Mouse (Mus musculus): ENCODE data around the gene Carmil1. TPM values are rescaled to one million over a fixed set of nuclear protein-coding genes. Genes with fewer than 3 reads are reported as not detected.

Gene Carmil1
- polyA plus RNA-seq, 1 experiment from 2014 or later: 7.5 TPM

DNA sequence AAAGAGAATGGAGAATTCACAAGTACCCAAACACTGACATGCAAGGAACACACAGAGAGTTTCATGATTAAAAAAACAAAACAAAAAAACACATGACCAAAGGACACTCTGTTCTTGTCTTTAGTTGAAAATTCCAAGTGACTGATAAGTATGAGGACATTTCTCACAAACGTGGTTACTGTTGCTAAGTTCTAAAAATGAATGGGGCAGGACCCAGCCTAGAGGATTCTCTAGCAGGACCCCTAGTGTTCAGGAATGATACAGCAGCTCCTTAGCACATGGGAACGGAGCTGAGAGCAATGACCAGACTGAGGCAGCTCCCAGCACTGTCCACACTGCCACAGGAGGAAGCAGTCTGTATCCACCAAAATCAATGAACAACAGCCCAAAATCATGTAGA lies 26.6 kb downstream of the Carmil1 start:
- peak; percentile 54; the same call in 1 of the 2 replicates for ATAC-seq (ENCODE audit: insufficient number of reproducible peaks, insufficient read depth, low FRiP score, low read depth)
- Histone ChIP-seq H3K4me3 (ENCODE audit: control insufficient read depth in 1 of 2, insufficient read depth in 1 of 2, low read depth in 1 of 2, low read length in 2 of 2) (no peak overlapping the region), H3K36me3 (ENCODE audit: control insufficient read depth, insufficient read depth, low read length) (no peaks in the 10 kb centered on the region), H3K4me1 (ENCODE audit: control insufficient read depth in 2 of 2, insufficient read depth in 2 of 2, low read length in 2 of 2) (peaks cover 3 to 4% of the 10 kb centered on the region in 2 experiments; a peak in 2 of 4 replicates), H3K9ac (ENCODE audit: low read length) (no peak overlapping the region), H3K9me3 (ENCODE audit: control insufficient read depth, low read length) (no peaks in the 10 kb centered on the region), H3K27ac (replicated peaks in 1 of 2; ENCODE audit: control insufficient read depth in 1 of 2, insufficient read depth in 1 of 2, low read depth in 2 of 2, low read length in 2 of 2) (no peak overlapping the region), H3K27me3 (ENCODE audit: control insufficient read depth, insufficient read depth, low read length) (no peaks in the 10 kb centered on the region), H3K4me2 (ENCODE audit: low read length) (no peak overlapping the region)
- 21% methylated on average over 2 of the region's 2 CpGs for WGBS

- WGBS: 66% methylated on average over 3 of the region's 3 CpGs
- no peak for ATAC-seq (ENCODE audit: insufficient number of reproducible peaks, insufficient read depth, low FRiP score, low read depth)
- Histone ChIP-seq H3K36me3 (ENCODE audit: control insufficient read depth, insufficient read depth, low read length) (no peaks in the 10 kb centered on the region), H3K4me2 (ENCODE audit: low read length) (no peak overlapping the region), H3K4me1 (ENCODE audit: control insufficient read depth in 2 of 2, insufficient read depth in 2 of 2, low read length in 2 of 2) (peaks cover 3 to 4% of the 10 kb centered on the region in 2 experiments; a peak in 2 of 4 replicates), H3K27ac (replicated peaks in 1 of 2; ENCODE audit: control insufficient read depth in 1 of 2, insufficient read depth in 1 of 2, low read depth in 2 of 2, low read length in 2 of 2) (no peak overlapping the region), H3K4me3 (ENCODE audit: control insufficient read depth in 1 of 2, insufficient read depth in 1 of 2, low read depth in 1 of 2, low read length in 2 of 2) (no peak overlapping the region), H3K9ac (ENCODE audit: low read length) (no peak overlapping the region), H3K27me3 (ENCODE audit: control insufficient read depth, insufficient read depth, low read length) (no peaks in the 10 kb centered on the region), H3K9me3 (ENCODE audit: control insufficient read depth, low read length) (no peaks in the 10 kb centered on the region)
Measured at GRCm38 (mm10) chr13:24253551-24253950, 27.0 kb downstream of the Carmil1 start.

DNA sequence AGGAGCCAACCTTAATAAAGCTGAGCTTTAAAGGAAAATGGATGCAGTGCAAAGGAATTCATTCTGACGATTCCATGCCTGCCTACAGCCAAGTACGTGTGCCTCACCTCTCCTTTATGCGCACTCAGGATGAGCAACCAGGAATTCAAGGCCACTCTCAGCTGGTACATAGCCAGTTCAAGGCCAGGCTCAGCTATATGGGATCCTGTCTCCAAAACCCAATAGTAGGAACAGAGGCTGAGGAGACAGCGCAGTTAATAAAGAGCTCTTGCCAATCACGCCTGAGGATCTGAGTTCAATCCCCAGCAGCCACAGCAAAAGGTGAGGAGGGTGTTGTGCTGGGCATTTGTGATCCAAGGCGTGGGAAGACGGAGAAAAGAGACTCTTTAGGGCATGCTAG lies 29.4 kb downstream of the Carmil1 start:
- Histone ChIP-seq H3K9me3 (ENCODE audit: control insufficient read depth, low read length) (no peaks in the 10 kb centered on the region), H3K27me3 (ENCODE audit: control insufficient read depth, insufficient read depth, low read length) (no peaks in the 10 kb centered on the region), H3K9ac (ENCODE audit: low read length) (no peak overlapping the region), H3K27ac (replicated peaks in 1 of 2; ENCODE audit: control insufficient read depth in 1 of 2, insufficient read depth in 1 of 2, low read depth in 2 of 2, low read length in 2 of 2) (no peak overlapping the region), H3K4me2 (ENCODE audit: low read length) (no peak overlapping the region), H3K36me3 (ENCODE audit: control insufficient read depth, insufficient read depth, low read length) (no peaks in the 10 kb centered on the region), H3K4me1 (ENCODE audit: control insufficient read depth in 2 of 2, insufficient read depth in 2 of 2, low read length in 2 of 2) (peaks cover 3 to 4% of the 10 kb centered on the region in 2 experiments; a peak in 2 of 4 replicates), H3K4me3 (ENCODE audit: control insufficient read depth in 1 of 2, insufficient read depth in 1 of 2, low read depth in 1 of 2, low read length in 2 of 2) (no peak overlapping the region)
- ATAC-seq (ENCODE audit: insufficient number of reproducible peaks, insufficient read depth, low FRiP score, low read depth): no peak
- whole genome bisulfite sequencing: 88% methylated on average over 7 of the region's 7 CpGs

- Histone ChIP-seq H3K9ac (ENCODE audit: low read length) (no peak overlapping the region), H3K4me1 (ENCODE audit: control insufficient read depth in 2 of 2, insufficient read depth in 2 of 2, low read length in 2 of 2) (peaks cover 4 to 6% of the 10 kb centered on the region in 2 experiments; a peak in 2 of 4 replicates), H3K4me2 (ENCODE audit: low read length) (no peak overlapping the region), H3K27ac (replicated peaks in 1 of 2; ENCODE audit: control insufficient read depth in 1 of 2, insufficient read depth in 1 of 2, low read depth in 2 of 2, low read length in 2 of 2) (no peak overlapping the region), H3K27me3 (ENCODE audit: control insufficient read depth, insufficient read depth, low read length) (no peaks in the 10 kb centered on the region), H3K9me3 (ENCODE audit: control insufficient read depth, low read length) (no peaks in the 10 kb centered on the region), H3K4me3 (ENCODE audit: control insufficient read depth in 1 of 2, insufficient read depth in 1 of 2, low read depth in 1 of 2, low read length in 2 of 2) (no peak overlapping the region), H3K36me3 (ENCODE audit: control insufficient read depth, insufficient read depth, low read length) (no peaks in the 10 kb centered on the region)
- WGBS: 64% methylated on average over 5 of the region's 5 CpGs
- no peak for ATAC-seq (ENCODE audit: insufficient number of reproducible peaks, insufficient read depth, low FRiP score, low read depth)
Measured at GRCm38 (mm10) chr13:24247928-24248327, 32.7 kb downstream of the Carmil1 start.

DNA sequence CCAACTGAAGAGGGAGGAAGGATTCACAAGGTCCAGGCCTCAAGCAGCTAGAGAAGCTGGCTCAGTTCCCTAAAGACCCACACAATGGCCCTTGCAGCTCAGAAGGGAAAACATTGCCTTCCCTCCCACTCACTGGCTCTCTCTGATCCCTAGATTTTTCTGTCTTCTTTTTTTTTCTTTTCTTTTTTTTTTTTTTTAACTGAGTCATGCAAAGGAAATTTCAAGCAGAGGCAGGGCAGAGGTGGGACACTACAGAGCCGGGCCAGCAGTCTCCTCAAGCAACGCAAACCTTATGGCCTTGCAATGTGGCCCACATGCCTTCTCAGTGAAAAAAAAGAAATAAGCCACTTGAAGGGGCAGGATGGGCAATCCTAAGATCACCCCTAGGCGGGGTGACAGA lies 33.2 kb downstream of the Carmil1 start:
- no peak overlapping the region for H3K27ac ChIP-seq (replicated peaks in 1 of 2; ENCODE audit: control insufficient read depth in 1 of 2, insufficient read depth in 1 of 2, low read depth in 2 of 2, low read length in 2 of 2)
- H3K9me3 ChIP-seq (ENCODE audit: control insufficient read depth, low read length): no peaks in the 10 kb centered on the region
- H3K36me3 ChIP-seq (ENCODE audit: control insufficient read depth, insufficient read depth, low read length): no peaks in the 10 kb centered on the region
- WGBS: 73% methylated on average over 3 of the region's 3 CpGs
- H3K4me2 ChIP-seq (ENCODE audit: low read length): no peak overlapping the region
- no peak overlapping the region for H3K4me3 ChIP-seq (ENCODE audit: control insufficient read depth in 1 of 2, insufficient read depth in 1 of 2, low read depth in 1 of 2, low read length in 2 of 2)
- no peak for ATAC-seq (ENCODE audit: insufficient number of reproducible peaks, insufficient read depth, low FRiP score, low read depth)
- H3K4me1 ChIP-seq (ENCODE audit: control insufficient read depth in 2 of 2, insufficient read depth in 2 of 2, low read length in 2 of 2): peaks cover 4 to 6% of the 10 kb centered on the region in 2 experiments; a peak in 2 of 4 replicates
- no peaks in the 10 kb centered on the region for H3K27me3 ChIP-seq (ENCODE audit: control insufficient read depth, insufficient read depth, low read length)
- H3K9ac ChIP-seq (ENCODE audit: low read length): no peak overlapping the region

GRCm38 (mm10) chr13:24246266-24246665 lies 34.3 kb downstream of the Carmil1 start:
- H3K9ac ChIP-seq (ENCODE audit: low read length): no peak overlapping the region
- 81% methylated on average over 6 of the region's 6 CpGs for WGBS
- H3K27ac ChIP-seq (replicated peaks in 1 of 2; ENCODE audit: control insufficient read depth in 1 of 2, insufficient read depth in 1 of 2, low read depth in 2 of 2, low read length in 2 of 2): no peak overlapping the region
- H3K27me3 ChIP-seq (ENCODE audit: control insufficient read depth, insufficient read depth, low read length): no peaks in the 10 kb centered on the region
- no peaks in the 10 kb centered on the region for H3K36me3 ChIP-seq (ENCODE audit: control insufficient read depth, insufficient read depth, low read length)
- H3K4me2 ChIP-seq (ENCODE audit: low read length): no peak overlapping the region
- ATAC-seq (ENCODE audit: insufficient number of reproducible peaks, insufficient read depth, low FRiP score, low read depth): no peak
- H3K4me1 ChIP-seq (ENCODE audit: control insufficient read depth in 2 of 2, insufficient read depth in 2 of 2, low read length in 2 of 2): peaks cover 4 to 6% of the 10 kb centered on the region in 2 experiments; a peak in 2 of 4 replicates
- H3K4me3 ChIP-seq (ENCODE audit: control insufficient read depth in 1 of 2, insufficient read depth in 1 of 2, low read depth in 1 of 2, low read length in 2 of 2): no peak overlapping the region
- no peaks in the 10 kb centered on the region for H3K9me3 ChIP-seq (ENCODE audit: control insufficient read depth, low read length)

GRCm38 (mm10) chr13:24244613-24245012 lies 36.0 kb downstream of the Carmil1 start:
- Histone ChIP-seq H3K4me1 (ENCODE audit: control insufficient read depth in 2 of 2, insufficient read depth in 2 of 2, low read length in 2 of 2) (peaks cover 3 to 4% of the 10 kb centered on the region in 2 experiments; a peak in 1 of 4 replicates), H3K4me2 (ENCODE audit: low read length) (no peak overlapping the region), H3K9me3 (ENCODE audit: control insufficient read depth, low read length) (no peaks in the 10 kb centered on the region), H3K36me3 (ENCODE audit: control insufficient read depth, insufficient read depth, low read length) (no peaks in the 10 kb centered on the region), H3K27me3 (ENCODE audit: control insufficient read depth, insufficient read depth, low read length) (no peaks in the 10 kb centered on the region), H3K4me3 (ENCODE audit: control insufficient read depth in 1 of 2, insufficient read depth in 1 of 2, low read depth in 1 of 2, low read length in 2 of 2) (no peak overlapping the region), H3K27ac (replicated peaks in 1 of 2; ENCODE audit: control insufficient read depth in 1 of 2, insufficient read depth in 1 of 2, low read depth in 2 of 2, low read length in 2 of 2) (no peak overlapping the region), H3K9ac (ENCODE audit: low read length) (no peak overlapping the region)
- no peak for ATAC-seq (ENCODE audit: insufficient number of reproducible peaks, insufficient read depth, low FRiP score, low read depth)
- 60% methylated on average over 11 of the region's 11 CpGs for WGBS

DNA sequence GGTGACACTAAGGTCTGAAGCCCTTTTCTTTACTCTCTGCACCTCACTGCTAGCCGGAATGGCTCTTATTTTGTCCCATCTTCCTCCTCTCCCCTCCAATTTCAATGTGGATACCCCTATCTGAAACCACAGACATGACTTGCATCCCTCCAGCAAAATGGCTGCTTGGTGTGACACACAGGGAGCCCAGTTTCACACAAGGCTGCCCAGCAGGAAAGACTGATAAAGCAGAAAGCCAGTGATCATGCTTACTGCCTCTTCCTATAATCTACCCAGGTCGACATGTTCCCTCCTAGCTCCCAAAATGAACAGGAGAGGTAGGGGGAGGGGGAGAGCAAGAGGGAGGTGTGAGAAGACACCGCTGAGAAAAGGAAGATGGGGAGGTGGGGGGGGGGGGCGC lies 36.6 kb downstream of the Carmil1 start:
- 73% methylated on average over 4 of the region's 4 CpGs for WGBS
- Histone ChIP-seq H3K9me3 (ENCODE audit: control insufficient read depth, low read length) (no peaks in the 10 kb centered on the region), H3K27ac (replicated peaks in 1 of 2; ENCODE audit: control insufficient read depth in 1 of 2, insufficient read depth in 1 of 2, low read depth in 2 of 2, low read length in 2 of 2) (no peak overlapping the region), H3K4me3 (ENCODE audit: control insufficient read depth in 1 of 2, insufficient read depth in 1 of 2, low read depth in 1 of 2, low read length in 2 of 2) (no peak overlapping the region), H3K36me3 (ENCODE audit: control insufficient read depth, insufficient read depth, low read length) (no peaks in the 10 kb centered on the region), H3K4me2 (ENCODE audit: low read length) (no peak overlapping the region), H3K27me3 (ENCODE audit: control insufficient read depth, insufficient read depth, low read length) (no peaks in the 10 kb centered on the region), H3K9ac (ENCODE audit: low read length) (no peak overlapping the region), H3K4me1 (ENCODE audit: control insufficient read depth in 2 of 2, insufficient read depth in 2 of 2, low read length in 2 of 2) (peaks cover 3 to 6% of the 10 kb centered on the region in 2 experiments; a peak in 1 of 4 replicates)
- no peak for ATAC-seq (ENCODE audit: insufficient number of reproducible peaks, insufficient read depth, low FRiP score, low read depth)
